Mouse (Mus musculus): ENCODE data around the gene Boll.

The Boll gene

DNA sequence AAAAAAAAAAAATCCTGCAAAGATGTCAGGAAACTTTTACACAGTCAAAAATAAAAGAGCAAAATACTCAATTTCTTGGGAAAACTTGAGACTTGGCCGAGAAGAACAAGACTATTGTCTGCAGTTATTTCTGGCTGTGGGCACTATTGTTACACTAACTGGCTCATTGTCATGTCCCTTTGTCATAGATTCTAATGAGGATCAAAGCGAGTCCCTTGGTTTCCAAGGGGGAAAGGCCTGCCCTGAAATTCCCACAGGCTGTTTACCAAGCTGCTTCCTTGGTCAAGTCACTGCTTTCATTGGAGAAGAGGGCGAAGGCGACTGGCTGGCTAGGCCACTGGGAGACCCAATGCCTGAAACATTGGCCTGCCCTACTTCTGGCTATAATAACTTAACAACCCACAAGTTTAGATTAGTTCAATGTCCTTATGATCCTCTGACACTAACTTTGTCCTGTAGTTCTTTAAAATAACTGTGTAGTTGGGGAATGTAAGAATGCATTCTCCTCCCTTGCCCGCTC, 157.4 kb downstream of the Boll start:
- DNase-seq = no peak

DNA sequence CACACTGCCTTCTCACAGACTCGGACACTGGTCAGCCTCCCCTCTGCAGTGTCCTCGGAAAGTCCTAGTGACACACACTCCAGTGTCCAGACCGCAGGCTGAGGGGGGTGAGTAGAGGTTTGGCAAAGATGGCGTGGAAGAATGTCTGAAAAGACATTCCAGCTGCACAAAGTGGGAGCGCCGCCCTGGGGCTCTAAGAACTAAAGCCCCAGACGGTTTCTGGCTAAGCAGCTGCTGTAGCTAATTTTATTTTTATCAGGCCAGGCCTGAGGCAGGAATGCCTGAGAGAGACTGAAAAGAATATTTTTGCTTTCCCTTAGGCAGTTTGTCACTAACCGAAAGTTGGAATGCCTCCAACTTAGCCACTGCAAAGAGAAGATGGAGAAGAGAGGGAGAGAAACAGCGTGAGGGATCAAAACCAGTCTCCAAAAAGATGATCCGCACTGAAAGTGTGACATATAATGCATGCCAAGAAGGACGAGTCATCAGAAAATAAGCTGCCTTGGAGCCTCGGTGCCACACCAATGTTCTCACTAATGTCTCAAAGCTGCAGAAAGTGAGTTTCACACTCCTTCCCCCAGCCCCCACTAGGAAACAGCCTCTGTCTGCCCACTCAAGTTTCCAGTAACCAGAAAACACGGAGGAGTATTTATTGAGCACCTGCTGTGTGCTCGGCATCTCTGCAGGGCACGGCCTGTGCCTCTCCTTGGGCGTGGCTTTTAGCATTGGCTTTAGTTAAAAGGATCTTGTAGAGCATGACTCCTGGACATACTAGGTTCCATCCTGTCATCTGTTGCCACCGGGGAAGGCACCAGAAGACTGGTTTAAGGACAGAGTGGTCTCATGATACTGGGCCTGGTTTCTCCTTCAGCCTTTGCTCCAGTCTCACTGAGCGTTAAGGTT, 161.2 kb downstream of the Boll start:
- DNase-seq = no peak

DNA sequence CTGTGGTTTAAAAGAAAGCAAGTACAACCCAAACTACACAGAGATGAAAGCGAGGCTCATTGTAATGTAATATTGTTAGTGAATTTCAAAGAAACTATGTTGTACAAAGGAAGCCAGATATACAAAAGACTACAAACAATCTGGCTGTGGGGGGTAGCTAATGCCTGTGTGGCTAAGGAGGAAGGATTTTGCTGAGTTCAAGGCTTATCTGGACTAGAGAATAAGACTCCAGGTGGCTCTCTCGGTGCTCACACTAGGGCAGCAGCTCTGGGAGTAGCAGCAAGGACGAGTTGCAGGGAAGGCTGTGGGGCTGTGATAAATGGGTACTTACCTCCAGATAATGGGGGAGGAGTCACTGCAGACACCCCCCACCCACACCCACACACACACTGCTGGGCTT, 164.6 kb downstream of the Boll start:
- DNase-seq = no peak

All from cerebellum, adult 18-20 months (tissue).